Mouse (Mus musculus): ENCODE data around the gene Atf4. TPM values are rescaled to one million over a fixed set of nuclear protein-coding genes. Genes with fewer than 3 reads are reported as not detected.

Gene Atf4
- total RNA-seq, 2 experiments from 2014 or later = 116 to 119 TPM

- intact Hi-C loops (cut with DNase I) = no loop called here
- DNase-seq = no peak
Measured at GRCm38 (mm10) chr15:80278121-80278759, 23.3 kb downstream of the Atf4 start.

GRCm38 (mm10) chr15:80279053-80279452, 24.1 kb downstream of the Atf4 start:
- intact Hi-C loops (cut with DNase I) = no loop called here
- DNase-seq = no peak

GRCm38 (mm10) chr15:80280646-80281045, 25.7 kb downstream of the Atf4 start:
- peak; percentile 60 for DNase-seq
- intact Hi-C loops (cut with DNase I) = no loop called here

GRCm38 (mm10) chr15:80286851-80287415, 31.9 kb downstream of the Atf4 start, which contains the start of gene Cacna1i:
TSS of gene Cacna1i (plus strand) at chr15:80287238.
- DNase-seq = no peak
- intact Hi-C loops (cut with DNase I) = loop anchor here (5.0 kb wide), 1 partner anchor 330 kb away; no protein-coding TSS in a partner anchor

GRCm38 (mm10) chr15:80288036-80288435, 33.1 kb downstream of the Atf4 start:
- intact Hi-C loops (cut with DNase I) = loop anchor here (5.0 kb wide), 1 partner anchor 329 kb away; no protein-coding TSS in a partner anchor
- DNase-seq = no peak

DNA sequence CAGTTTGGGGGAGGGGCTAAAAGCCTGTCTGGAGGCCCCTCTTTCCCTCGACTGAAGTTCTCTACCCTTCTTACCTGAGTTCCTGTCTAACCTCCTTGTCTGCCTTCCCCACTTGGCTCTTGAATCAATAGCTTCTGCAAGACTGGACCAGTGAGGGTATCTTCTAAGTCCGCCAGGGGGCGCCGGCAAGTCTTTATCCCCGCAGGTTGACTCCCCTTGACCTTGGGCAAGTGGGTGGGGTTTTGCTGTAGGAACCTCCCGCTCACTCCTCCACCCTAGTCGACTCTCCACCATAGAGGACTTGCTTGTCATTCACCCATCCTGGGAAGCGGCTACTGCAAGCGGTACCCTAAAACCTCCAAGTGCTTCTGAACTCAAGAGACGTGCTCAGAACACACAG, 34.5 kb downstream of the Atf4 start:
- intact Hi-C loops (cut with DNase I) = loop anchor here (5.0 kb wide), 1 partner anchor 328 kb away; no protein-coding TSS in a partner anchor
- peak; percentile 70 for DNase-seq

DNA sequence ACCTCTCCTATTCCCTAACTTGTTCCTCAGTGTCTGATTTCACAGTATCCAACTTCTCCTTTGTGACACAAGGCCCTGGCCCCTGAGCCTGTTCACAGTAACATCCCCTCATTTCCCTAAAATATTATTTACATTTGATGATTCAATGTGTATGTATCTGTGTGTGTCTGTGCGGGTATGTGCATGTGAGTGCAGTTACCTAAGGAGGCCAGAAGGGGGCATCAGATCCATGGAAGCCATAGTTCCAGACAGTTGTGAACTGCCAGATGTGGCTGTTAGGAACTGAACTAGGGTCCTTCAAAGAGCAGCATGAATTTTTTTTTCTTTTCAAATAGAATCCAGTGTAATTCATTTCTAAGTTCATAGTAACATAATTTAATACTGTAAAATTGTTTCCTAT, 42.2 kb downstream of the Atf4 start:
- intact Hi-C loops (cut with DNase I) = no loop called here
- no peak for DNase-seq

- DNase-seq = no peak
- intact Hi-C loops (cut with DNase I) = no loop called here
Measured at GRCm38 (mm10) chr15:80303779-80304178, 48.8 kb downstream of the Atf4 start.

DNA sequence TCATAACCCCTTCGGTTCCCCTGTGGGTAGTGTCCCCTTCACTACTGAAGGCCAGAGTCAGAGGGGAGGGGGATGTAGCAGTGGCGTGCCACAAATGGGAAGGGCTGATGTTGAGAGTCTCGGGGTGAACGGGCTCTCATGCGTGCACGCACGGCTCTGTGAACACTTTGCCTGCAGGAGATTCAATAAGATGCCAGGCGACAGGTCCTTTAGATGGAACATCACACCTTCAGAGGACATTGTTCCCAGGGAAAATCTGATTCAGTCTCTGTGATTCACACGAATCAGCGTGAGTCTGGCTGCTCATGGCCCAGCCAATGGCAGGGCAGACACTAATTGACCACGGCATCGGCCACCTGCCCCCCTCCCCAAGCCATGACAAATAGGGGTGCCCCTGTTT, 49.2 kb downstream of the Atf4 start:
- no peak for DNase-seq
- intact Hi-C loops (cut with DNase I) = no loop called here

- DNase-seq = no peak
- intact Hi-C loops (cut with DNase I) = no loop called here
Measured at GRCm38 (mm10) chr15:80306146-80306545, 51.2 kb downstream of the Atf4 start.

Other genes with a start within 250 kb of the Atf4 start
- 10 to 100 TPM; 19.2 to 26.6 TPM for gene Pdgfb, start 240.2 kb upstream of the Atf4 start, total RNA-seq (2021)
- gene Syngr1, start 163.8 kb upstream of the Atf4 start, total RNA-seq (2021) = 100 to 1,000 TPM; 175 to 191 TPM
- gene Rpl3, start 163.3 kb upstream of the Atf4 start, total RNA-seq (2021) = 100 to 1,000 TPM; 535 to 552 TPM
- gene Tab1, start 122.1 kb upstream of the Atf4 start, total RNA-seq (2021) = 10 to 100 TPM; 27.7 to 36.2 TPM
- 10 to 100 TPM; 80.4 to 83.1 TPM for gene Mgat3, start 81.5 kb upstream of the Atf4 start, total RNA-seq (2021)
- gene Mief1, start 21.2 kb upstream of the Atf4 start, total RNA-seq (2021) = 10 to 100 TPM; 29.3 to 30.6 TPM
- gene AC140267.1, start 19.3 kb upstream of the Atf4 start, total RNA-seq (2021) = 10 to 100 TPM; 21.1 to 22.2 TPM
- gene Rps19bp1, start 9.1 kb downstream of the Atf4 start, total RNA-seq (2021) = 10 to 100 TPM; 45.1 to 50.3 TPM
- gene Cacna1i, start 32.1 kb downstream of the Atf4 start, total RNA-seq (2021) = 10 to 100 TPM; 43.3 to 44.4 TPM

Measured in left cerebral cortex, postnatal 4 days (tissue).